10 mouse cellular contexts compared by ENCODE assay signal in genomic region chr2:24574616-24575015, GRCm38 (mm10).
DNase-seq lines count a peak whose midpoint lies in the region; ATAC-seq and TF ChIP-seq lines count a peak whose summit lies in the region.
"Had no signal": no experiment of that assay in that cellular context is flagged by ENCODE, and none has a peak within 500 bp of the region (broad histone marks: within the 10 kb centered on the region; RNA-seq: fewer than 3 reads in every experiment).

No protein-coding gene starts in this region.

- no peak overlapping the region for H3K4me2 ChIP-seq in forebrain, embryonic 14.5 days (ENCODE audit: low read length)
- H3K4me2 ChIP-seq in forebrain, embryonic 15.5 days (replicated peaks), result no peak overlapping the region
- no peak overlapping the region for H3K4me2 ChIP-seq in liver, postnatal 0 days (ENCODE audit: low read depth, low read length)
- H3K4me2 ChIP-seq: limb, embryonic 15.5 days; stomach, embryonic 15.5 days had no signal

- ATAC-seq in forebrain, embryonic 14.5 days, result no peak
- no peak for ATAC-seq in forebrain, embryonic 15.5 days (replicated peaks)
- ATAC-seq in liver, postnatal 0 days, result no peak

- peak; percentile 71 for TF ChIP-seq CTCF in liver, postnatal 0 days (IDR thresholded peaks at IDR 0.05; ENCODE audit: low read depth)

- H3K9ac ChIP-seq in forebrain, embryonic 14.5 days (ENCODE audit: low read length), result no peak overlapping the region
- H3K9ac ChIP-seq in forebrain, embryonic 15.5 days (replicated peaks), result no peak overlapping the region
- H3K9ac ChIP-seq in liver, postnatal 0 days (replicated peaks), result no peak overlapping the region
- H3K9ac ChIP-seq: limb, embryonic 15.5 days; stomach, embryonic 15.5 days had no signal

- no peak for TF ChIP-seq EP300 in liver, postnatal 0 days (IDR thresholded peaks at IDR 0.05; ENCODE audit: low read depth)

- no peaks in the 10 kb centered on the region for H3K27me3 ChIP-seq in forebrain, embryonic 14.5 days (replicated peaks; ENCODE audit: control insufficient read depth, insufficient read depth, low read length)
- no peaks in the 10 kb centered on the region for H3K27me3 ChIP-seq in forebrain, embryonic 15.5 days
- H3K27me3 ChIP-seq in liver, postnatal 0 days (ENCODE audit: insufficient read depth, low read length), result no peaks in the 10 kb centered on the region
- no peaks in the 10 kb centered on the region for H3K27me3 ChIP-seq in splenic B cell, adult 2 months (ENCODE audit: control insufficient read depth, insufficient read depth, low read length, poor library complexity, severe bottlenecking)
- H3K27me3 ChIP-seq: limb, embryonic 15.5 days; stomach, embryonic 15.5 days had no signal

- no peak overlapping the region for H3K27ac ChIP-seq in forebrain, embryonic 14.5 days (ENCODE audit: low read depth, low read length)
- H3K27ac ChIP-seq in forebrain, embryonic 15.5 days (replicated peaks), result no peak overlapping the region
- no peak overlapping the region for H3K27ac ChIP-seq in liver, postnatal 0 days (ENCODE audit: low read depth)
- H3K27ac ChIP-seq: limb, embryonic 15.5 days; stomach, embryonic 15.5 days had no signal

- H3K36me3 ChIP-seq in forebrain, embryonic 14.5 days (ENCODE audit: control insufficient read depth, insufficient read depth, low read length), result no peaks in the 10 kb centered on the region
- no peaks in the 10 kb centered on the region for H3K36me3 ChIP-seq in forebrain, embryonic 15.5 days
- no peaks in the 10 kb centered on the region for H3K36me3 ChIP-seq in liver, postnatal 0 days (replicated peaks; ENCODE audit: insufficient read depth, low read length)
- H3K36me3 ChIP-seq in splenic B cell, adult 2 months (ENCODE audit: control insufficient read depth, insufficient read depth, low read length, poor library complexity, severe bottlenecking), result no peaks in the 10 kb centered on the region
- H3K36me3 ChIP-seq: limb, embryonic 15.5 days; stomach, embryonic 15.5 days had no signal

- no peaks in the 10 kb centered on the region for H3K4me1 ChIP-seq in forebrain, embryonic 14.5 days (ENCODE audit: control insufficient read depth, insufficient read depth, low read length)
- H3K4me1 ChIP-seq in forebrain, embryonic 15.5 days, result no peaks in the 10 kb centered on the region
- H3K4me1 ChIP-seq in liver, postnatal 0 days (ENCODE audit: insufficient read depth), result no peaks in the 10 kb centered on the region
- H3K4me1 ChIP-seq: limb, embryonic 15.5 days; stomach, embryonic 15.5 days had no signal

- peak; percentile 42 for DNase-seq in forebrain, embryonic 14.5 days (ENCODE audit: low spot score)
- DNase-seq in urinary bladder, postnatal 25 days (ENCODE audit: low spot score), result peak; percentile 43
- no peak for DNase-seq in urinary bladder, adult 2 months (ENCODE audit: low spot score)
- peak; percentile 65 for DNase-seq in embryo, embryonic 11 days
- peak; percentile 43 for DNase-seq in kidney, postnatal 14 days
- DNase-seq in liver, postnatal 0 days, result peak; percentile 65
- DNase-seq in splenic B cell, adult 2 months (ENCODE audit: low read depth, low spot score), result peak; percentile 40

- H3K9me3 ChIP-seq in forebrain, embryonic 14.5 days (replicated peaks; ENCODE audit: control insufficient read depth, low read length), result no peaks in the 10 kb centered on the region
- no peaks in the 10 kb centered on the region for H3K9me3 ChIP-seq in forebrain, embryonic 15.5 days
- no peaks in the 10 kb centered on the region for H3K9me3 ChIP-seq in liver, postnatal 0 days (ENCODE audit: low read length)
- H3K9me3 ChIP-seq: limb, embryonic 15.5 days; stomach, embryonic 15.5 days had no signal

- WGBS in forebrain, embryonic 14.5 days, result 19% methylated on average over 3 of the region's 3 CpGs
- 22% methylated on average over 3 of the region's 3 CpGs for WGBS in forebrain, embryonic 15.5 days
- WGBS in liver, postnatal 0 days (ENCODE audit: insufficient replicate concordance), result 20% methylated on average over 3 of the region's 3 CpGs

- H3K4me3 ChIP-seq in forebrain, embryonic 14.5 days (ENCODE audit: low read depth, low read length), result no peak overlapping the region
- no peak overlapping the region for H3K4me3 ChIP-seq in forebrain, embryonic 15.5 days
- no peak overlapping the region for H3K4me3 ChIP-seq in liver, postnatal 0 days (ENCODE audit: low read depth, low read length)
- H3K4me3 ChIP-seq: limb, embryonic 15.5 days; stomach, embryonic 15.5 days had no signal
